13 mouse cellular contexts compared by ENCODE assay signal in the genomic region with DNA sequence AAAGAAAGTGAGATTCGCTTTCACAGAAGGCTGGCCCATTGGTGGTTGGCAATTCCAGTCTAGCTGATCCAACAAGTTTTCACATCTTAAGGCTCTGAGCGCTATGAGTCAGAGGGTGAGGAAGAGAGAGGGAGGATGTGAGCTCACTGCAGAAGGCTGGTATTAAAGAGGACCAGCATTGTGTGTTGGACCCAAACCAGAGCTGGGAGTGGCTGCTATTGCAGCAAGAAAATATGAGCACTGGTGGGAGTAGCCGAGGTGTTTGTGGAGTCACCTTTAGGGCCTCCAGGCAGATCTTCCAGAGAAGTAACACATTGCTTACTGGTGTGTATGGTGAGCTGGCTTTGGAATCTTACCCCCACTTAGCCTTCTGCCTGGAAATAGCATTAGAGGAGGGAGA.
DNase-seq lines count a peak whose midpoint lies in the region; ATAC-seq and TF ChIP-seq lines count a peak whose summit lies in the region.
"Had no signal": no experiment of that assay in that cellular context is flagged by ENCODE, and none has a peak within 500 bp of the region (broad histone marks: within the 10 kb centered on the region; RNA-seq: fewer than 3 reads in every experiment).

No protein-coding gene starts in this region.

- no peak overlapping the region for H3K4me2 ChIP-seq in kidney, embryonic 15.5 days
- no peak overlapping the region for H3K4me2 ChIP-seq in limb, embryonic 11.5 days (ENCODE audit: low read depth, severe bottlenecking)
- H3K4me2 ChIP-seq in liver, embryonic 12.5 days, result no peak overlapping the region
- H3K4me2 ChIP-seq: forebrain, embryonic 12.5 days; hindbrain, embryonic 14.5 days; liver, embryonic 15.5 days had no signal

- WGBS in kidney, embryonic 15.5 days, result 64% methylated on average over 3 of the region's 3 CpGs
- 74% methylated on average over 3 of the region's 3 CpGs for WGBS in kidney, adult 2 months
- 84% methylated on average over 3 of the region's 3 CpGs for WGBS in limb, embryonic 11.5 days
- WGBS in liver, embryonic 12.5 days (ENCODE audit: insufficient replicate concordance), result 59% methylated on average over 3 of the region's 3 CpGs
- 85% methylated on average over 3 of the region's 3 CpGs for WGBS in midbrain, embryonic 10.5 days

- H3K36me3 ChIP-seq in kidney, embryonic 15.5 days, result no peaks in the 10 kb centered on the region
- H3K36me3 ChIP-seq in kidney, adult 2 months (ENCODE audit: control insufficient read depth, insufficient read depth, low read length), result no peaks in the 10 kb centered on the region
- H3K36me3 ChIP-seq in limb, embryonic 11.5 days (ENCODE audit: control insufficient read depth, insufficient read depth, low read length), result no peaks in the 10 kb centered on the region
- no peaks in the 10 kb centered on the region for H3K36me3 ChIP-seq in liver, embryonic 12.5 days
- no peaks in the 10 kb centered on the region for H3K36me3 ChIP-seq in midbrain, embryonic 10.5 days
- H3K36me3 ChIP-seq: forebrain, embryonic 12.5 days; heart, embryonic 10.5 days; liver, embryonic 15.5 days had no signal

- H3K27ac ChIP-seq in kidney, embryonic 15.5 days, result no peak overlapping the region
- no peak overlapping the region for H3K27ac ChIP-seq in kidney, adult 2 months (ENCODE audit: insufficient read depth, low read depth, low read length)
- H3K27ac ChIP-seq in limb, embryonic 11.5 days (replicated peaks; ENCODE audit: low read depth, low read length), result no peak overlapping the region
- H3K27ac ChIP-seq in liver, embryonic 12.5 days, result no peak overlapping the region
- H3K27ac ChIP-seq in midbrain, embryonic 10.5 days (replicated peaks), result no peak overlapping the region
- H3K27ac ChIP-seq: forebrain, embryonic 12.5 days; heart, embryonic 10.5 days; hindbrain, embryonic 14.5 days; liver, embryonic 15.5 days had no signal

- in situ Hi-C loops in Patski (cut with MboI; ENCODE audit: low pct_unique_long_range_greater_than_20kb), result no loop called here

- CTCF ChIA-PET in Patski (lab: Charles Lee), result no interaction called here

- no peak for TF ChIP-seq CTCF in kidney, adult 2 months (conservative IDR thresholded peaks at IDR 0.05; ENCODE audit: insufficient read depth, insufficient read length, low read depth, low read length)
- no peak for TF ChIP-seq CTCF in Patski (IDR thresholded peaks at IDR 0.05)

- no peak overlapping the region for H3K4me3 ChIP-seq in kidney, embryonic 15.5 days (replicated peaks)
- no peak overlapping the region for H3K4me3 ChIP-seq in kidney, adult 2 months (ENCODE audit: insufficient read depth, low read depth, low read length)
- H3K4me3 ChIP-seq in limb, embryonic 11.5 days (ENCODE audit: low read depth, low read length), result no peak overlapping the region
- no peak overlapping the region for H3K4me3 ChIP-seq in liver, embryonic 12.5 days
- no peak overlapping the region for H3K4me3 ChIP-seq in midbrain, embryonic 10.5 days
- H3K4me3 ChIP-seq: forebrain, embryonic 12.5 days; heart, embryonic 10.5 days; liver, embryonic 15.5 days had no signal

- TF ChIP-seq POLR2A in kidney, adult 2 months (IDR thresholded peaks at IDR 0.05; ENCODE audit: low read depth, low read length), result no peak

- H3K9ac ChIP-seq in kidney, embryonic 15.5 days, result no peak overlapping the region
- no peak overlapping the region for H3K9ac ChIP-seq in limb, embryonic 11.5 days (ENCODE audit: low read length)
- no peak overlapping the region for H3K9ac ChIP-seq in liver, embryonic 12.5 days
- H3K9ac ChIP-seq: forebrain, embryonic 12.5 days; hindbrain, embryonic 14.5 days; liver, embryonic 15.5 days had no signal

- ATAC-seq in kidney, embryonic 15.5 days (replicated peaks; ENCODE audit: low FRiP score), result peak; percentile 49; the same call in 1 of the 2 replicates
- ATAC-seq in Patski, result peak; percentile 95
- 0 out of 2 replicates have a peak, but pooled peaks have one; percentile 32 for ATAC-seq in limb, embryonic 11.5 days (ENCODE audit: insufficient number of reproducible peaks, low FRiP score, low TSS enrichment, low read depth)
- no peak for ATAC-seq in liver, embryonic 12.5 days

- no peak for DNase-seq in kidney, adult 2 months
- DNase-seq in 3134 (ENCODE audit: extremely low read depth, insufficient read length, low spot score) (peak; percentile 69), Patski (ENCODE audit: low read depth, low spot score) (peak; percentile 31)
- no peak for DNase-seq in limb, embryonic 11.5 days (ENCODE audit: low spot score)
- no peak for DNase-seq in spleen, postnatal 4 days (ENCODE audit: low spot score in 2 of 2)
- DNase-seq in midbrain, embryonic 10.5 days (ENCODE audit: low spot score), result no peak
- DNase-seq: cerebellum, postnatal 14 days had no signal

- H3K9me3 ChIP-seq in kidney, embryonic 15.5 days (replicated peaks), result no peaks in the 10 kb centered on the region
- H3K9me3 ChIP-seq in limb, embryonic 11.5 days (ENCODE audit: control insufficient read depth, low read length), result no peaks in the 10 kb centered on the region
- no peaks in the 10 kb centered on the region for H3K9me3 ChIP-seq in liver, embryonic 12.5 days (replicated peaks)
- no peaks in the 10 kb centered on the region for H3K9me3 ChIP-seq in midbrain, embryonic 10.5 days (replicated peaks)
- H3K9me3 ChIP-seq: forebrain, embryonic 12.5 days; heart, embryonic 10.5 days; liver, embryonic 15.5 days had no signal

- H3K4me1 ChIP-seq in kidney, embryonic 15.5 days, result peaks cover 5% of the 10 kb centered on the region; the same call in 1 of the 2 replicates
- H3K4me1 ChIP-seq in kidney, adult 2 months (ENCODE audit: control insufficient read depth, insufficient read depth, low read length), result no peaks in the 10 kb centered on the region
- H3K4me1 ChIP-seq in limb, embryonic 11.5 days (ENCODE audit: control insufficient read depth, insufficient read depth, low read length), result peaks cover 5% of the 10 kb centered on the region; the same call in 1 of the 2 replicates
- no peaks in the 10 kb centered on the region for H3K4me1 ChIP-seq in liver, embryonic 12.5 days
- no peaks in the 10 kb centered on the region for H3K4me1 ChIP-seq in midbrain, embryonic 10.5 days
- H3K4me1 ChIP-seq: forebrain, embryonic 12.5 days; liver, embryonic 15.5 days had no signal

- POLR2A ChIA-PET in Patski (lab: Charles Lee), result no interaction called here

- no peaks in the 10 kb centered on the region for H3K27me3 ChIP-seq in kidney, embryonic 15.5 days
- H3K27me3 ChIP-seq in kidney, adult 2 months (replicated peaks; ENCODE audit: control insufficient read depth, insufficient read depth, low read length), result no peaks in the 10 kb centered on the region
- no peaks in the 10 kb centered on the region for H3K27me3 ChIP-seq in Patski
- H3K27me3 ChIP-seq in limb, embryonic 11.5 days (ENCODE audit: control insufficient read depth, insufficient read depth, low read length), result no peaks in the 10 kb centered on the region
- H3K27me3 ChIP-seq in liver, embryonic 12.5 days (replicated peaks), result no peaks in the 10 kb centered on the region
- no peaks in the 10 kb centered on the region for H3K27me3 ChIP-seq in midbrain, embryonic 10.5 days (ENCODE audit: low read depth, poor library complexity, severe bottlenecking)
- H3K27me3 ChIP-seq: forebrain, embryonic 12.5 days; liver, embryonic 15.5 days had no signal

Comparison
In these comparisons a context has a peak if more than half of its experiments do, and no peak if none do; other contexts are left out.
1. DNase-seq: peak in 3134 (single experiment) and Patski (single experiment); none in kidney, adult 2 months (single experiment), limb, embryonic 11.5 days (single experiment), spleen, postnatal 4 days (0 of 2) and midbrain, embryonic 10.5 days (single experiment).